Mouse (Mus musculus): ENCODE measurements around the gene Eml1. TPM values are rescaled to one million over a fixed set of nuclear protein-coding genes. Genes with fewer than 3 reads are reported as not detected.

Eml1 gene
- polyA plus RNA-seq, 1 experiment, result 9.5 TPM

DNA sequence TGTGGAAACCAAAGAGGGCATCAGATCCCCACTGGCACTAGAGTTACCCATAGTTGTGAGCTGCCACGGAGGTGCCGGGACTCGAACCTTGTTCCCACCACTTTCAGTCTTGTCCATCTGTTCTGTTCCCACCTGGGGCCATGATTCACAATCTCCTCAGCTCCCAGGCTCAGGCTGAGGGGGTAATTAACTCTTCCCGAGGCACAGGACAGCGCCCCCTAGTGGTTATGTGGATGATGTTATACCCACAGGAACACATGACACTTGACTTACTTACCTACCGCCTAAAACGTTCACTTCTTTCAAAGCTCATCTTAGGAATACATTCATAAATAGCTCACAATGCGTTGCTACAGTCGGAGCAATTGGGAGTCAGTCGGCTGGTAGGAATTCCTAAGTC is 165.7 kb downstream of the Eml1 start:
- no peaks in the 10 kb centered on the region for H3K27me3 ChIP-seq (ENCODE audit: control insufficient read depth, insufficient read depth, low read length, poor library complexity, severe bottlenecking)
- H3K36me3 ChIP-seq (ENCODE audit: control insufficient read depth, insufficient read depth, low read length, poor library complexity, severe bottlenecking), result no peaks in the 10 kb centered on the region
- TF ChIP-seq POLR2A (IDR thresholded peaks at IDR 0.05; ENCODE audit: insufficient read depth, low read length), result no peak
- TF ChIP-seq CTCF (IDR thresholded peaks at IDR 0.05; ENCODE audit: low read depth, low read length), result peak; percentile 79
- no peak overlapping the region for H3K9ac ChIP-seq (ENCODE audit: low read depth, poor library complexity, severe bottlenecking)
- no peak overlapping the region for H3K27ac ChIP-seq (ENCODE audit: insufficient read depth, low read length)
- H3K4me3 ChIP-seq (ENCODE audit: low read depth, low read length), result no peak overlapping the region
- H3K4me1 ChIP-seq (ENCODE audit: control insufficient read depth, insufficient read depth, low read length), result no peaks in the 10 kb centered on the region
- no peaks in the 10 kb centered on the region for H3K9me3 ChIP-seq (replicated peaks; ENCODE audit: control insufficient read depth, insufficient read depth, low read length, poor library complexity, severe bottlenecking)

DNA sequence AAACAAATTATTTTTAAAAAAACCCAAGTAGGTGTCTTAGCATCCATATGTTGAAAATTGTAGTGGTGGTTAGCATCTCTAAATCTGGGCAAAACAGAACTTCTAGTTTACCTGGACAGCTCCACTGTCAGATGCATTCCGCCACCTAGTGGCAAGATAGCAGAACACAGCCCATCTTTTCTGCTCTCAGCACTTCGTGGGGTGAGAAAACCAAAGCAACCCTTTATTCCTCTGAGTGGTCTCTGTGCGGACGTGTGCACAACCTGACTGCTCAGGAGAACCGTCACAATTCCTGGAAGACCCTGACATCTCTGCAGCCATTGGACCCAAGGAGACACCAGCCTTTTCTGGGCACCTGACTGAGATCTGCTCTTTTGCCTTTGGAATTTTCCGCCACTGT is 170.3 kb downstream of the Eml1 start:
- Histone ChIP-seq H3K36me3 (ENCODE audit: control insufficient read depth, insufficient read depth, low read length, poor library complexity, severe bottlenecking) (no peaks in the 10 kb centered on the region), H3K27ac (ENCODE audit: insufficient read depth, low read length) (no peak overlapping the region), H3K4me3 (ENCODE audit: low read depth, low read length) (no peak overlapping the region), H3K27me3 (ENCODE audit: control insufficient read depth, insufficient read depth, low read length, poor library complexity, severe bottlenecking) (no peaks in the 10 kb centered on the region), H3K9ac (ENCODE audit: low read depth, poor library complexity, severe bottlenecking) (no peak overlapping the region), H3K4me1 (ENCODE audit: control insufficient read depth, insufficient read depth, low read length) (peaks cover 2% of the 10 kb centered on the region), H3K9me3 (replicated peaks; ENCODE audit: control insufficient read depth, insufficient read depth, low read length, poor library complexity, severe bottlenecking) (no peaks in the 10 kb centered on the region)
- peak; percentile 78 for TF ChIP-seq CTCF (IDR thresholded peaks at IDR 0.05; ENCODE audit: low read depth, low read length)
- TF ChIP-seq POLR2A (IDR thresholded peaks at IDR 0.05; ENCODE audit: insufficient read depth, low read length), result no peak
- TF ChIP-seq EP300 (IDR thresholded peaks at IDR 0.05; ENCODE audit: insufficient read depth, low read depth, low read length), result no peak

- Histone ChIP-seq H3K4me3 (ENCODE audit: low read depth, low read length) (no peak overlapping the region), H3K9ac (ENCODE audit: low read depth, poor library complexity, severe bottlenecking) (no peak overlapping the region), H3K36me3 (ENCODE audit: control insufficient read depth, insufficient read depth, low read length, poor library complexity, severe bottlenecking) (no peaks in the 10 kb centered on the region), H3K27ac (ENCODE audit: insufficient read depth, low read length) (no peak overlapping the region), H3K4me1 (ENCODE audit: control insufficient read depth, insufficient read depth, low read length) (peaks cover 2% of the 10 kb centered on the region), H3K27me3 (ENCODE audit: control insufficient read depth, insufficient read depth, low read length, poor library complexity, severe bottlenecking) (no peaks in the 10 kb centered on the region), H3K9me3 (replicated peaks; ENCODE audit: control insufficient read depth, insufficient read depth, low read length, poor library complexity, severe bottlenecking) (no peaks in the 10 kb centered on the region)
- TF ChIP-seq EP300 (IDR thresholded peaks at IDR 0.05; ENCODE audit: insufficient read depth, low read depth, low read length) (no peak), CTCF (IDR thresholded peaks at IDR 0.05; ENCODE audit: low read depth, low read length) (no peak), POLR2A (IDR thresholded peaks at IDR 0.05; ENCODE audit: insufficient read depth, low read length) (no peak)
Measured at GRCm38 (mm10) chr12:108546508-108547153, 175.9 kb downstream of the Eml1 start.

- Histone ChIP-seq H3K27me3 (ENCODE audit: control insufficient read depth, insufficient read depth, low read length, poor library complexity, severe bottlenecking) (no peaks in the 10 kb centered on the region), H3K27ac (ENCODE audit: insufficient read depth, low read length) (no peak overlapping the region), H3K9me3 (replicated peaks; ENCODE audit: control insufficient read depth, insufficient read depth, low read length, poor library complexity, severe bottlenecking) (no peaks in the 10 kb centered on the region), H3K4me1 (ENCODE audit: control insufficient read depth, insufficient read depth, low read length) (peaks cover 2% of the 10 kb centered on the region), H3K4me3 (ENCODE audit: low read depth, low read length) (no peak overlapping the region), H3K9ac (ENCODE audit: low read depth, poor library complexity, severe bottlenecking) (no peak overlapping the region), H3K36me3 (ENCODE audit: control insufficient read depth, insufficient read depth, low read length, poor library complexity, severe bottlenecking) (no peaks in the 10 kb centered on the region)
- TF ChIP-seq EP300 (IDR thresholded peaks at IDR 0.05; ENCODE audit: insufficient read depth, low read depth, low read length) (no peak), POLR2A (IDR thresholded peaks at IDR 0.05; ENCODE audit: insufficient read depth, low read length) (no peak), CTCF (IDR thresholded peaks at IDR 0.05; ENCODE audit: low read depth, low read length) (peak; percentile 43)
Measured at GRCm38 (mm10) chr12:108547251-108547875, 176.6 kb downstream of the Eml1 start.

DNA sequence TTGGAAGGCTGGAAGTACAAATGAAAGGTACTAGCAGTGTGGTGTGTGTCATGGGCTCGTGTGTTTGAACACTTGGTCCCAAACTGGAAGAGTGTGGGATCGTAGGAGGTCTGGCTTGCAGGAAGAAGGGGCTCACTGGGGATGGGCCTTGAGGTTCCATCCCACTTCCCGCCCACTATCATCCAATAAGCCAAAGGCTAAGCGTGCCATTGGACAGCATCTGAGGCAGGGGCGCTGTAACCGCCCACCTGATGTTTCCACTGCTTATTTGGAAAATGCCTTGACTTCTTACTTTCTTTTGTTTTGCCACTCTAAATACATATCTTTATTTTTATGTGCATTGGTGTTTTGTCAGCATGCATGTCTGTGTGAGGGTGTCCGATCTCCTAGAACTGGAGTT is 181.0 kb downstream of the Eml1 start:
- Histone ChIP-seq H3K9ac (ENCODE audit: low read depth, poor library complexity, severe bottlenecking) (no peak overlapping the region), H3K27ac (ENCODE audit: insufficient read depth, low read length) (no peak overlapping the region), H3K27me3 (ENCODE audit: control insufficient read depth, insufficient read depth, low read length, poor library complexity, severe bottlenecking) (peaks cover 4% of the 10 kb centered on the region), H3K4me3 (ENCODE audit: low read depth, low read length) (no peak overlapping the region), H3K9me3 (replicated peaks; ENCODE audit: control insufficient read depth, insufficient read depth, low read length, poor library complexity, severe bottlenecking) (no peaks in the 10 kb centered on the region), H3K4me1 (ENCODE audit: control insufficient read depth, insufficient read depth, low read length) (no peaks in the 10 kb centered on the region), H3K36me3 (ENCODE audit: control insufficient read depth, insufficient read depth, low read length, poor library complexity, severe bottlenecking) (no peaks in the 10 kb centered on the region)
- TF ChIP-seq POLR2A (IDR thresholded peaks at IDR 0.05; ENCODE audit: insufficient read depth, low read length) (no peak), EP300 (IDR thresholded peaks at IDR 0.05; ENCODE audit: insufficient read depth, low read depth, low read length) (no peak), CTCF (IDR thresholded peaks at IDR 0.05; ENCODE audit: low read depth, low read length) (no peak)

DNA sequence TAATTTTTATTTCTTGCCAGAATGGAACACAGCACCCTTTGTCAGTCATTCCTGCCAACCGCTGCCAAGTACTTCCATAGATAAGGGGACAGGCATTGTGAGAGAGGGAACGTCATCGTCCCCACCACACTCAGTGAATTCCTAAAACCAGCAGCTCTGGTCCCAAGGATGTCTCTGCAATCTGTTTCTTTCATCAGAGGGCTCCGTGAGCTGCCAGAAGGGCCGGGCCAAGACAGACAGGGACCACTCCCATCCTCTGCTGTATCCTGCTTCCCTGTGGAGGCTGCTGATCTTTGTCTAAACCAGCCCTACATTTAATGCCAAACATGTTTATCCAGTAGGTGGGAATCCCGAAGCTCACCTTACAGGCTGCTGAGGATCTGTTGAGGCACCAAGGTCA is 182.3 kb downstream of the Eml1 start:
- no peak overlapping the region for H3K27ac ChIP-seq (ENCODE audit: insufficient read depth, low read length)
- H3K36me3 ChIP-seq (ENCODE audit: control insufficient read depth, insufficient read depth, low read length, poor library complexity, severe bottlenecking), result no peaks in the 10 kb centered on the region
- no peaks in the 10 kb centered on the region for H3K4me1 ChIP-seq (ENCODE audit: control insufficient read depth, insufficient read depth, low read length)
- H3K27me3 ChIP-seq (ENCODE audit: control insufficient read depth, insufficient read depth, low read length, poor library complexity, severe bottlenecking), result peaks cover 4% of the 10 kb centered on the region
- H3K9ac ChIP-seq (ENCODE audit: low read depth, poor library complexity, severe bottlenecking), result no peak overlapping the region
- TF ChIP-seq EP300 (IDR thresholded peaks at IDR 0.05; ENCODE audit: insufficient read depth, low read depth, low read length) (no peak), CTCF (IDR thresholded peaks at IDR 0.05; ENCODE audit: low read depth, low read length) (no peak), POLR2A (IDR thresholded peaks at IDR 0.05; ENCODE audit: insufficient read depth, low read length) (no peak)
- no peaks in the 10 kb centered on the region for H3K9me3 ChIP-seq (replicated peaks; ENCODE audit: control insufficient read depth, insufficient read depth, low read length, poor library complexity, severe bottlenecking)
- no peak overlapping the region for H3K4me3 ChIP-seq (ENCODE audit: low read depth, low read length)

Data from ES-Bruce4 (cell line).